Mouse (Mus musculus): ENCODE data around the gene Ntn1. TPM values are rescaled to one million over a fixed set of nuclear protein-coding genes. Genes with fewer than 3 reads are reported as not detected.

Ntn1 gene
- polyA plus RNA-seq, 1 experiment from 2014 or later = 13.6 TPM

GRCm38 (mm10) chr11:68264276-68264675 lies 136.3 kb downstream of the Ntn1 start:
- Histone ChIP-seq H3K9ac (replicated peaks; ENCODE audit: low read length) (no peak overlapping the region), H3K27me3 (ENCODE audit: insufficient read depth, low read length) (no peaks in the 10 kb centered on the region), H3K4me1 (ENCODE audit: insufficient read depth, low read length) (no peaks in the 10 kb centered on the region), H3K4me2 (replicated peaks; ENCODE audit: low read depth, low read length) (no peak overlapping the region), H3K36me3 (ENCODE audit: insufficient read depth, low read length) (no peaks in the 10 kb centered on the region), H3K27ac (ENCODE audit: low read length) (no peak overlapping the region), H3K4me3 (ENCODE audit: low read length) (no peak overlapping the region), H3K9me3 (ENCODE audit: low read length) (no peaks in the 10 kb centered on the region)
- 78% methylated on average over 5 of the region's 5 CpGs for WGBS
- no peak for ATAC-seq (ENCODE audit: low FRiP score, low TSS enrichment)

GRCm38 (mm10) chr11:68263100-68263499 lies 137.5 kb downstream of the Ntn1 start:
- H3K27ac ChIP-seq (ENCODE audit: low read length) = no peak overlapping the region
- H3K9ac ChIP-seq (replicated peaks; ENCODE audit: low read length) = no peak overlapping the region
- no peaks in the 10 kb centered on the region for H3K27me3 ChIP-seq (ENCODE audit: insufficient read depth, low read length)
- no peak overlapping the region for H3K4me3 ChIP-seq (ENCODE audit: low read length)
- no peak overlapping the region for H3K4me2 ChIP-seq (replicated peaks; ENCODE audit: low read depth, low read length)
- whole genome bisulfite sequencing = 93% methylated on average over 5 of the region's 5 CpGs
- ATAC-seq (ENCODE audit: low FRiP score, low TSS enrichment) = no peak
- H3K4me1 ChIP-seq (ENCODE audit: insufficient read depth, low read length) = no peaks in the 10 kb centered on the region
- H3K36me3 ChIP-seq (ENCODE audit: insufficient read depth, low read length) = no peaks in the 10 kb centered on the region
- no peaks in the 10 kb centered on the region for H3K9me3 ChIP-seq (ENCODE audit: low read length)

- no peaks in the 10 kb centered on the region for H3K4me1 ChIP-seq (ENCODE audit: insufficient read depth, low read length)
- H3K27me3 ChIP-seq (ENCODE audit: insufficient read depth, low read length) = no peaks in the 10 kb centered on the region
- no peak for ATAC-seq (ENCODE audit: low FRiP score, low TSS enrichment)
- no peaks in the 10 kb centered on the region for H3K9me3 ChIP-seq (ENCODE audit: low read length)
- H3K4me3 ChIP-seq (ENCODE audit: low read length) = no peak overlapping the region
- H3K4me2 ChIP-seq (replicated peaks; ENCODE audit: low read depth, low read length) = no peak overlapping the region
- H3K27ac ChIP-seq (ENCODE audit: low read length) = no peak overlapping the region
- H3K9ac ChIP-seq (replicated peaks; ENCODE audit: low read length) = no peak overlapping the region
- H3K36me3 ChIP-seq (ENCODE audit: insufficient read depth, low read length) = no peaks in the 10 kb centered on the region
- 76% methylated on average over 10 of the region's 10 CpGs for WGBS
Measured at GRCm38 (mm10) chr11:68261162-68261892, 139.3 kb downstream of the Ntn1 start.

GRCm38 (mm10) chr11:68260399-68260798 lies 140.2 kb downstream of the Ntn1 start:
- Histone ChIP-seq H3K27me3 (ENCODE audit: insufficient read depth, low read length) (no peaks in the 10 kb centered on the region), H3K4me3 (ENCODE audit: low read length) (no peak overlapping the region), H3K4me2 (replicated peaks; ENCODE audit: low read depth, low read length) (no peak overlapping the region), H3K9me3 (ENCODE audit: low read length) (no peaks in the 10 kb centered on the region), H3K4me1 (ENCODE audit: insufficient read depth, low read length) (no peaks in the 10 kb centered on the region), H3K9ac (replicated peaks; ENCODE audit: low read length) (no peak overlapping the region), H3K36me3 (ENCODE audit: insufficient read depth, low read length) (no peaks in the 10 kb centered on the region), H3K27ac (ENCODE audit: low read length) (no peak overlapping the region)
- no peak for ATAC-seq (ENCODE audit: low FRiP score, low TSS enrichment)
- over 99% methylated on average over 6 of the region's 6 CpGs for WGBS

- H3K4me2 ChIP-seq (replicated peaks; ENCODE audit: low read depth, low read length) = no peak overlapping the region
- no peak for ATAC-seq (ENCODE audit: low FRiP score, low TSS enrichment)
- WGBS = 82% methylated on average over 4 of the region's 4 CpGs
- H3K9me3 ChIP-seq (ENCODE audit: low read length) = no peaks in the 10 kb centered on the region
- no peak overlapping the region for H3K9ac ChIP-seq (replicated peaks; ENCODE audit: low read length)
- H3K4me1 ChIP-seq (ENCODE audit: insufficient read depth, low read length) = peaks cover 5% of the 10 kb centered on the region; the same call in 1 of the 2 replicates
- H3K27me3 ChIP-seq (ENCODE audit: insufficient read depth, low read length) = no peaks in the 10 kb centered on the region
- H3K36me3 ChIP-seq (ENCODE audit: insufficient read depth, low read length) = no peaks in the 10 kb centered on the region
- H3K4me3 ChIP-seq (ENCODE audit: low read length) = no peak overlapping the region
- no peak overlapping the region for H3K27ac ChIP-seq (ENCODE audit: low read length)
Measured at GRCm38 (mm10) chr11:68258498-68258897, 142.1 kb downstream of the Ntn1 start.

GRCm38 (mm10) chr11:68253531-68253930 lies 147.1 kb downstream of the Ntn1 start:
- peak; percentile 70; the same call in 1 of the 2 replicates for ATAC-seq (ENCODE audit: low FRiP score, low TSS enrichment)
- Histone ChIP-seq H3K36me3 (ENCODE audit: insufficient read depth, low read length) (no peaks in the 10 kb centered on the region), H3K4me2 (replicated peaks; ENCODE audit: low read depth, low read length) (no peak overlapping the region), H3K9me3 (ENCODE audit: low read length) (no peaks in the 10 kb centered on the region), H3K4me1 (ENCODE audit: insufficient read depth, low read length) (peaks cover 5% of the 10 kb centered on the region; the same call in 1 of the 2 replicates), H3K27me3 (ENCODE audit: insufficient read depth, low read length) (no peaks in the 10 kb centered on the region), H3K27ac (ENCODE audit: low read length) (no peak overlapping the region), H3K4me3 (ENCODE audit: low read length) (no peak overlapping the region), H3K9ac (replicated peaks; ENCODE audit: low read length) (no peak overlapping the region)
- 31% methylated on average over 7 of the region's 7 CpGs for WGBS

- WGBS = 83% methylated on average over 6 of the region's 6 CpGs
- no peak for ATAC-seq (ENCODE audit: low FRiP score, low TSS enrichment)
- H3K36me3 ChIP-seq (ENCODE audit: insufficient read depth, low read length) = no peaks in the 10 kb centered on the region
Measured at GRCm38 (mm10) chr11:68250106-68250505, 150.5 kb downstream of the Ntn1 start.

GRCm38 (mm10) chr11:68247897-68248296 lies 152.7 kb downstream of the Ntn1 start:
- 47% methylated on average over 6 of the region's 6 CpGs for WGBS
- Histone ChIP-seq H3K4me1 (ENCODE audit: insufficient read depth, low read length) (no peaks in the 10 kb centered on the region), H3K27ac (ENCODE audit: low read length) (no peak overlapping the region), H3K36me3 (ENCODE audit: insufficient read depth, low read length) (no peaks in the 10 kb centered on the region), H3K4me2 (replicated peaks; ENCODE audit: low read depth, low read length) (no peak overlapping the region), H3K4me3 (ENCODE audit: low read length) (no peak overlapping the region), H3K27me3 (ENCODE audit: insufficient read depth, low read length) (no peaks in the 10 kb centered on the region), H3K9me3 (ENCODE audit: low read length) (no peaks in the 10 kb centered on the region; the same call in 1 of the 2 replicates), H3K9ac (replicated peaks; ENCODE audit: low read length) (no peak overlapping the region)
- no peak for ATAC-seq (ENCODE audit: low FRiP score, low TSS enrichment)

More at GRCm38 (mm10) chr11:68250106-68250505, 150.5 kb downstream of the Ntn1 start:
- no peak overlapping the region for H3K27ac ChIP-seq (ENCODE audit: low read length)
- H3K9me3 ChIP-seq (ENCODE audit: low read length) = no peaks in the 10 kb centered on the region
- H3K4me3 ChIP-seq (ENCODE audit: low read length) = no peak overlapping the region
- H3K9ac ChIP-seq (replicated peaks; ENCODE audit: low read length) = no peak overlapping the region
- H3K27me3 ChIP-seq (ENCODE audit: insufficient read depth, low read length) = no peaks in the 10 kb centered on the region
- no peak overlapping the region for H3K4me2 ChIP-seq (replicated peaks; ENCODE audit: low read depth, low read length)
- peaks cover 5% of the 10 kb centered on the region; the same call in 1 of the 2 replicates for H3K4me1 ChIP-seq (ENCODE audit: insufficient read depth, low read length)

- ATAC-seq (ENCODE audit: low FRiP score, low TSS enrichment) = no peak
- Histone ChIP-seq H3K36me3 (ENCODE audit: insufficient read depth, low read length) (no peaks in the 10 kb centered on the region), H3K4me2 (replicated peaks; ENCODE audit: low read depth, low read length) (no peak overlapping the region), H3K27ac (ENCODE audit: low read length) (no peak overlapping the region), H3K9me3 (ENCODE audit: low read length) (no peaks in the 10 kb centered on the region; the same call in 1 of the 2 replicates), H3K27me3 (ENCODE audit: insufficient read depth, low read length) (no peaks in the 10 kb centered on the region), H3K4me3 (ENCODE audit: low read length) (no peak overlapping the region), H3K4me1 (ENCODE audit: insufficient read depth, low read length) (no peaks in the 10 kb centered on the region), H3K9ac (replicated peaks; ENCODE audit: low read length) (no peak overlapping the region)
- WGBS = 82% methylated on average over 5 of the region's 5 CpGs
Measured at GRCm38 (mm10) chr11:68244992-68245261, 155.7 kb downstream of the Ntn1 start.

GRCm38 (mm10) chr11:68244254-68244991 lies 156.2 kb downstream of the Ntn1 start:
- 83% methylated on average over 16 of the region's 16 CpGs for WGBS
- no peaks in the 10 kb centered on the region for H3K36me3 ChIP-seq (ENCODE audit: insufficient read depth, low read length)
- H3K4me1 ChIP-seq (ENCODE audit: insufficient read depth, low read length) = no peaks in the 10 kb centered on the region
- H3K27me3 ChIP-seq (ENCODE audit: insufficient read depth, low read length) = no peaks in the 10 kb centered on the region
- no peak for ATAC-seq (ENCODE audit: low FRiP score, low TSS enrichment)
- H3K4me3 ChIP-seq (ENCODE audit: low read length) = no peak overlapping the region
- H3K4me2 ChIP-seq (replicated peaks; ENCODE audit: low read depth, low read length) = no peak overlapping the region
- no peak overlapping the region for H3K9ac ChIP-seq (replicated peaks; ENCODE audit: low read length)
- no peak overlapping the region for H3K27ac ChIP-seq (ENCODE audit: low read length)
- no peaks in the 10 kb centered on the region; the same call in 1 of the 2 replicates for H3K9me3 ChIP-seq (ENCODE audit: low read length)

All from kidney, embryonic 16.5 days (tissue).